Mouse (Mus musculus): Measurements from ENCODE around the gene Inpp5e. TPM values are rescaled to one million over a fixed set of nuclear protein-coding genes. Genes with fewer than 3 reads are reported as not detected.
"Not testable (repeated sequence)": the region's sequence is repeated elsewhere in the genome, so short reads cannot be mapped to it uniquely, and the experiment has no call there.

Gene Inpp5e
- polyA plus RNA-seq, 1 experiment from 2014 or later: 15.5 TPM

DNA sequence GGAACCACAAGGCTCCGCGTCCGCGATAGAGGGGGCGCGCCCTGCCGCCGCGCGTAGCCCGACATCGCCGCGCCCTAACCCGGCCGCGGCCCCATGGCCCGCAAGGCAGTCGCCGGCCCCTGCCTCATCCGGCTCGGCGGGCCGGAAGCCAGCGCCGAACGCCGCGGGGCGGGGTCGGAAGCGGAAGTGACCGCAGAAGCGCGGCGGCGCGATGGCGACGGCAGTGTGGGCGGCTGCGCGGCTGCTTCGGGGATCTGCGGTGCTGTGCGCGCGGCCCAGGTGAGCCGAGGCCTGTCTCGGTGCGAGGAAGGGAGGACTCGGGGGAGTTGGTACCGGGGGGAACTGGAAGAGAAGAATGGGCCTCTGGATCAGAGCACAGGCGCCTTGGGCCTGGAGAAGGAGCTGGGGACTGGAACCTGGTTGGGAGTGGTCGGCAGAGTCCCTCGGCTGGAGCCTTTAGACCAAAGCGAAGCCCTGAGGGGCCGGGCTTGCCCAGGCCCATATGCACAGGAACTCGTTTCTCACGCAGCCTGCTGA, 19.8 kb downstream of the Inpp5e start, which contains the start of the genes Entr1 and Pmpca:
Gene Entr1, minus strand, starts transcription at position 163 of the 537 bp plus-strand sequence.
Gene Pmpca, plus strand, starts transcription at position 186 of the 537 bp plus-strand sequence.
- peak; percentile 52; the same call in 1 of the 2 replicates for ATAC-seq (ENCODE audit: extremely low read depth, insufficient number of reproducible peaks, low FRiP score, low TSS enrichment)
- Histone ChIP-seq H3K4me1 (peaks cover 22% of the 10 kb centered on the region), H3K27me3 (replicated peaks) (no peaks in the 10 kb centered on the region), H3K9me3 (no peaks in the 10 kb centered on the region), H3K36me3 (peaks cover 72% of the 10 kb centered on the region), H3K9ac (peak within 1 kb of the TSS; percentile 86), H3K4me2 (peak within 1 kb of the TSS; percentile 87), H3K4me3 (peak within 1 kb of the TSS; percentile 86), H3K27ac (replicated peaks) (peak within 1 kb of the TSS; percentile 34)
- under 1% methylated on average over 57 of the region's 60 CpGs for WGBS

DNA sequence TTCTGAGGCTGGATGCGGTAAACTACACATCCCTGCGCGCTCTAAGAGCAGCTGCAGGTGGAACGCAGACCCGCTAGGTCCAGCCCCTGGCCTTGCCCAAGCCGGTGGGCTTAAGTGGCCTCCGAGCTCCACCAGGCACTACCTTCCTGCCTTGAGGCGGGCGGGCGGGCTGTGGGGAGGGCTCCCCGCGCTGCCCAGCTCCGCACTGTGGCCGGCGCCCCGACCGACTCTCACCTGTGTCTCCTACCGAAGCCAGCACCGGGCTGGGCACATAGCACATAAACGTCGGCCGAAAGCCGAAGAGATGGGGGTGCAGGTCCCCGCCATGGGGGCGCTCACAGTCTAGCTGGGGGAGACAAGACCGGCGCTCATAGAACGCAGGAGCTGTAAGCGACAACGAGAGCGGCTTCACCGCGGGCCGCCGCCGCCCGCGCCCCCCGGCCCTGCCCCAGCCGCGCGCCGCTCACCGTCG, 20.3 kb downstream of the Inpp5e start:
- Histone ChIP-seq H3K9me3 (no peaks in the 10 kb centered on the region), H3K4me1 (peaks cover 22% of the 10 kb centered on the region), H3K27me3 (replicated peaks) (no peaks in the 10 kb centered on the region), H3K4me3 (peak overlapping the region; percentile 86), H3K27ac (replicated peaks) (peak overlapping the region; percentile 34), H3K4me2 (peak overlapping the region; percentile 87), H3K9ac (peak overlapping the region; percentile 86), H3K36me3 (peaks cover 72% of the 10 kb centered on the region)
- whole genome bisulfite sequencing: under 1% methylated on average over 45 of the region's 45 CpGs
- ATAC-seq (ENCODE audit: extremely low read depth, insufficient number of reproducible peaks, low FRiP score, low TSS enrichment): no peak

DNA sequence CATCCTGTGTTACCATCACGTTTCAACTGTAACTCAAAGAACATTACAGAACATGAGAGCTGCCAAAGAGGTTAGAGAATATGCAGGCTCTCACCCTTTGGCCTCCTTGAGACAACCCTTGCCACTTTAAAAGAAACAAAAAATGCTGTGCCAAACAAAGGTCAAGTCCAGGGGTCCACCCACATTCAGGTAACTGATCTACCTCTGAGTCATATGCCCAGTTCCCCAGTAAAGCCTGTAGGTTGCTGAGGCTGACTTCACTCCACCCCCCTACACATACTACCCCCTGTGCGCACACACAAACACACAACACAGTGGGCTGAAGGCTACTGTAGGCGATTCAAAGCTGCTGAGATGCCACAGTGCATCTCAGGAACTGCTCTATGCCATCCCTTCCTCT, 21.3 kb downstream of the Inpp5e start:
- H3K4me3 ChIP-seq: peak overlapping the region; percentile 86
- no peak for ATAC-seq (ENCODE audit: extremely low read depth, insufficient number of reproducible peaks, low FRiP score, low TSS enrichment)
- peaks cover 72% of the 10 kb centered on the region for H3K36me3 ChIP-seq
- 84% methylated on average over 3 of the region's 3 CpGs for WGBS
- peak overlapping the region; percentile 87 for H3K4me2 ChIP-seq
- peak overlapping the region; percentile 86 for H3K9ac ChIP-seq
- H3K27me3 ChIP-seq (replicated peaks): no peaks in the 10 kb centered on the region
- H3K4me1 ChIP-seq: peaks cover 22% of the 10 kb centered on the region
- no peak overlapping the region for H3K27ac ChIP-seq (replicated peaks)
- H3K9me3 ChIP-seq: no peaks in the 10 kb centered on the region

DNA sequence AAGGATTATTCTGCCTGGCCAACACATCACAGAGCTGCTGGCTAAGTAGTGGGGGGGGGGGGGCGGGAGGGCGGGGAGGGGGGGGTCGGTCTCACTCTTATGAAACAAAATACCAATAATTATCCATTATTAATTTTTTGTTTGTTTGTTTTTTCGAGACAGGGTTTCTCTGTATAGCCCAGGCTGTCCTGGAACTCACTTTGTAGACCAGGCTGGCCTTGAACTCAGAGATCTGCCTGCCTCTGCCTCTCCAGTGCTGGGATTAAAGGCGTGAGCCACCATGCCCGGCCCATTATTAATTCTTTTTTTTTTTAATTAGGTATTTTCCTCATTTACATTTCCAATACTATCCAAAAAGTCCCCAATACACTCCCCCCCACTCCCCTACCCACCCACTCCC, 28.1 kb downstream of the Inpp5e start:
- peak overlapping the region; percentile 91 for H3K9ac ChIP-seq
- not testable (repeated sequence) for H3K27ac ChIP-seq (replicated peaks); H3K27me3 ChIP-seq (replicated peaks); ATAC-seq (ENCODE audit: extremely low read depth, insufficient number of reproducible peaks, low FRiP score, low TSS enrichment); H3K9me3 ChIP-seq
- H3K4me3 ChIP-seq: peak overlapping the region; percentile 78
- peaks cover 71% of the 10 kb centered on the region for H3K36me3 ChIP-seq
- H3K4me2 ChIP-seq: peak overlapping the region; percentile 92
- peaks cover 11% of the 10 kb centered on the region for H3K4me1 ChIP-seq
- WGBS: 24% methylated on average over 6 of the region's 6 CpGs

DNA sequence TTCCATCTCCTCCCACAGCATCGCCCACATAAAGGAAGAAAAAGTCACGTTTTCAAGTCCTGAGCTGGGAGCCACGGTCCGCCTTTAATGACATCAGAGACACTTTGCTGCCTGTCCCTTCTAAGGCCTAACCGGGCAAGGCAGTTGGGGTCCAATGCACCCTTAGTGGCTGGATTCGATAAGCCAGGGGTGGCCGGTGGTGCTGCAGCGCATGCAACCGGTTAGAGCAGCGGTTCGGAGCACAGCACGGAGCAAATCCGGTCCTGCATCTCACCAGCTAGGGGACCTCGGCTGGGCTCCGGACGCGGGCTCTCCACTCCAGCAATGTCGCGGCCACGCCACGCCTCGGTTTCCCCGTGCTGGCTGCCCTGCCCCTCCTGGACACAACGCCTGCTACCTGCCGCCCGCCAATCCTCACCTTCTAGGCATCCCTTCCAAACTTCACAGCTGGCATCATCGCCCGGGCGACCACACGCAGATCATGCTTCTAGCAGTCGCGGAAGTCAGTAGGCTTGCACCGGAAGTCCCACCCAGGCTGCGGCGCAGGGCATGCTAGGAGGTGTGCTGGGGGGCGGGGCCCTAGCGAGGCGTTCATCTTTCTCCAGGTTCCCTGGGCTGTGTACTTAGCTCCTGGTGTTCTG, 28.8 kb downstream of the Inpp5e start, which contains the start of gene Snapc4:
Gene Snapc4, minus strand, starts transcription at position 523 of the 641 bp plus-strand sequence.
- H3K4me2 ChIP-seq: peak within 1 kb of the TSS; percentile 92
- under 1% methylated on average over 38 of the region's 38 CpGs for WGBS
- H3K4me1 ChIP-seq: peaks cover 11% of the 10 kb centered on the region
- H3K36me3 ChIP-seq: peaks cover 71% of the 10 kb centered on the region
- H3K27me3 ChIP-seq (replicated peaks): no peaks in the 10 kb centered on the region
- peak within 1 kb of the TSS; percentile 78 for H3K4me3 ChIP-seq
- ATAC-seq (ENCODE audit: extremely low read depth, insufficient number of reproducible peaks, low FRiP score, low TSS enrichment): peak; percentile 79
- peak within 1 kb of the TSS; percentile 91 for H3K9ac ChIP-seq
- H3K27ac ChIP-seq (replicated peaks): peak within 1 kb of the TSS; percentile 34
- H3K9me3 ChIP-seq: no peaks in the 10 kb centered on the region

DNA sequence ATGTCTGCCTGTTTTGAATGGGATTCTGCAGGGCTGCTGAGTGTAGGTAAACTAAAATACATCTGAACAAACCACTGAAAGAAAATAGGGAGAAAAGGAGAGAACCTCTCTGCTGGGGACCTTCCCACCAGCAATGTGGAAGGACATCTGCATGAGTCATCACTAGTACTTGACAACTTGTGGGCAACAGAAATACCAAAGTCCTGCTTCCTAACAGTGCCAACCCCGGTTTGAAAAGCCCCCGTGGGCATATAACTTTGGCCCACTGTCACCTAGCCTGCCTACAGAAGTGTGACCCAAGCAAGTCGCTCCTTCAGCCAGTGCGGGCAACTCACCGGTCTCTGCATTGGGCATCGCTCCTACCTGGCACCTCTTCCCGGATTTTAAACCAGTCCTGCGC, 36.6 kb downstream of the Inpp5e start:
- Histone ChIP-seq H3K4me2 (no peak overlapping the region), H3K36me3 (peaks cover 100% of the 10 kb centered on the region), H3K9me3 (no peaks in the 10 kb centered on the region), H3K27me3 (replicated peaks) (no peaks in the 10 kb centered on the region), H3K4me3 (no peak overlapping the region), H3K9ac (no peak overlapping the region), H3K27ac (replicated peaks) (no peak overlapping the region), H3K4me1 (no peaks in the 10 kb centered on the region)
- ATAC-seq (ENCODE audit: extremely low read depth, insufficient number of reproducible peaks, low FRiP score, low TSS enrichment): no peak
- WGBS: 91% methylated on average over 8 of the region's 8 CpGs

DNA sequence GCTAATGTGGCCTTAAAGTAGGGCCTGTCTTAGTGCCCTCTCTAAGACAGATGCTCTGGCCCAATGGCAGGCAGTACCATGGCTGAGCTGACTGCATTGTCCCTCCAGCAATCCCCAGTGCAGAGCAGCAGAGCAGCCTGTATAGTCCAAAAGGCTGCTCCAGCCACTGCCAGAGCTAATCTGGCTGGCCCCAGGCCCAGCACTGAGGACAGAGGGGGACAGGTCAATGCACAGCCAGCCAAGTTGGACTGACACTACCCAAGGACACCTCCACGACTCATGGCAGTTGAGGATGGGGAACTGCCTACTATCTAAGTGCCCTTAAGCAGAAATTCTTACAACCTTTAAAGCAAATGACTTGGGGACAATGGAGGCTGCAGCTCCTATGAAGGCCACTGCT, 40.4 kb downstream of the Inpp5e start:
- H3K27ac ChIP-seq (replicated peaks): no peak overlapping the region

DNA sequence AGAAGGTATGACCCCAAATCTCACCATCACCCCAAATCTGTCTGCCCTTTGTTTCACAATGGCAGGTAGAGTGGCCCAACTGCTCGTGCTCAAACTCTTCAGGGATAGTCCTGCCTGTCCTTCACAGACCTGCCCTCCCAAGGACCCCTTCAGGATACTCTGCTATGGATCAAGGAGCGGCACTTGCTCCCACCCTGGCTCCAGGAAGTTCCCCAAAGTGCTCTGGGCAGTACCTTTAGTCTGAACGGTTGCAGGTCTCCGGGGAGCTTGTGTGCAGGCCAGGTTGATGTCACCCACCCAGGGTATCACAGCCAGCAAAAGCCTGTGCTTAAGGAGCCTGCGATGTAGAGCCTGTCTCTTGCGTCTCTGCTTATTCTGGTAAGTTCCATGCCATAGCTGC, 41.1 kb downstream of the Inpp5e start:
- 86% methylated on average over 6 of the region's 6 CpGs for WGBS
- H3K4me1 ChIP-seq: peaks cover 17% of the 10 kb centered on the region
- H3K9ac ChIP-seq: no peak overlapping the region
- ATAC-seq (ENCODE audit: extremely low read depth, insufficient number of reproducible peaks, low FRiP score, low TSS enrichment): no peak
- H3K4me3 ChIP-seq: no peak overlapping the region
- no peaks in the 10 kb centered on the region for H3K9me3 ChIP-seq
- H3K27ac ChIP-seq (replicated peaks): no peak overlapping the region
- no peak overlapping the region for H3K4me2 ChIP-seq
- no peaks in the 10 kb centered on the region for H3K27me3 ChIP-seq (replicated peaks)
- peaks cover 99% of the 10 kb centered on the region for H3K36me3 ChIP-seq

More for the DNA sequence above, 40.4 kb downstream of the Inpp5e start:
- Histone ChIP-seq H3K27me3 (replicated peaks) (no peaks in the 10 kb centered on the region), H3K36me3 (peaks cover 99% of the 10 kb centered on the region), H3K9me3 (no peaks in the 10 kb centered on the region), H3K4me3 (no peak overlapping the region), H3K4me2 (no peak overlapping the region), H3K4me1 (peaks cover 17% of the 10 kb centered on the region), H3K9ac (no peak overlapping the region)
- WGBS: 73% methylated on average over 1 of the region's 1 CpGs
- no peak for ATAC-seq (ENCODE audit: extremely low read depth, insufficient number of reproducible peaks, low FRiP score, low TSS enrichment)

DNA sequence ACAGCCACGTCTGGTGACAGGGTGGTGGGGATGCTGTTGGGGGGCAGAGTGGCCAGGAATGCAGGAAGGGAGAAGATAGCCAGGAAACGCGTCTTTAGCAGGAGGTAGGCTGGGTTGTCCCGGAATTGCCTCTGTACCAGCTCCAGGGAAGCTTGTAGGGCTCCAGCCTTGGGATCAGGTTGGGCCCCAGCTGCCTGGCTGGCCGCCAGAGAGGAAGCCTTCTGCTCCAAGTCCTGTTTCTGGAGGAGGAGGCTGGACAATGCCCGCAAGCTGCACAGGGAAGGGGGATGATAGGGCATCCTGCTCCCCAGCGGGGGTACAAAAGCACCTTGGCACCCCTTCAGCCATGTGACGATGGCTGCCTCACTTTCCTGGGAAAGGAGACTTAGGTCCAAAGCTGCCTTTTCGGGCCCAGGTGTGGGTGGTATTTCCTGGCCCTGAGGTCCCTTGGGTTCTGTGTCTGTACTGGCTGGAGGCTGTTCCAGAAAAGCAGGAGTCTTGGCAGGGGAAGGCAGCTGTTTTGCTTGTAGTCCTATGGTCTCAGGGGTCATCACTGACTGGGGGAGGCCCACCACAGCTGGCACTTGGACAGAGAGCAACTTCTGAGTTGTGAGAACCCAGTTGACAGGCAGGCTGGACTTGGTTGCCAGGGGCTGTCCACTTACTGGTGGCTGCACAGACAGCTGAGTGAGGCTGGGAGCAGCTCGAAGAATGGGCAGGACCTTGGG, 44.1 kb downstream of the Inpp5e start:
- 53% methylated on average over 10 of the region's 10 CpGs for WGBS
- H3K4me1 ChIP-seq: peaks cover 17% of the 10 kb centered on the region
- peak overlapping the region; percentile 40 for H3K9ac ChIP-seq
- no peak overlapping the region for H3K4me3 ChIP-seq
- peak overlapping the region; percentile 54 for H3K27ac ChIP-seq (replicated peaks)
- no peak for ATAC-seq (ENCODE audit: extremely low read depth, insufficient number of reproducible peaks, low FRiP score, low TSS enrichment)
- no peaks in the 10 kb centered on the region for H3K9me3 ChIP-seq
- H3K36me3 ChIP-seq: peaks cover 78% of the 10 kb centered on the region
- H3K4me2 ChIP-seq: no peak overlapping the region
- H3K27me3 ChIP-seq (replicated peaks): no peaks in the 10 kb centered on the region

DNA sequence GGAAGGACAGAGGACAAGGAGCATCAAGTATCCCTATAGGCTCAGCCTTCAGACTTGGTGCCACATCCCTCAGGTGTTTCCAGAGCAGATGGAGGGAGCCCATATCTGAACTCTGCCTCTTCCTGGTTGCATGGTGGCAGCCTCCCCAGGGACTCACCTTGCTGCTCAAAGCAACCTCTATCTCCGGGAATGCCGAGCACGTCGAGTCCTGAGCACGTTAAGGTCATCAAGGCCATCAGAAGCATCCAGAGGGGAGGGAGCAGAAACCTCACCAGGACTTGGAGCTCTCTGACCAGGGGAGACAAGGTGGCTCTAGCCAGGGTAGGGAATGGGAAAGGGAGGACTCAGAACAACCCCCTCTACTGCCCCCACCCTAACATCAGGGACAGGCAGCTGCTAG, 45.5 kb downstream of the Inpp5e start:
- peaks cover 64% of the 10 kb centered on the region for H3K36me3 ChIP-seq
- H3K9me3 ChIP-seq: no peaks in the 10 kb centered on the region
- H3K27ac ChIP-seq (replicated peaks): no peak overlapping the region
- no peak overlapping the region for H3K4me2 ChIP-seq
- 53% methylated on average over 5 of the region's 5 CpGs for WGBS
- ATAC-seq (ENCODE audit: extremely low read depth, insufficient number of reproducible peaks, low FRiP score, low TSS enrichment): no peak
- H3K9ac ChIP-seq: no peak overlapping the region
- no peaks in the 10 kb centered on the region for H3K27me3 ChIP-seq (replicated peaks)
- H3K4me3 ChIP-seq: no peak overlapping the region
- H3K4me1 ChIP-seq: peaks cover 17% of the 10 kb centered on the region

DNA sequence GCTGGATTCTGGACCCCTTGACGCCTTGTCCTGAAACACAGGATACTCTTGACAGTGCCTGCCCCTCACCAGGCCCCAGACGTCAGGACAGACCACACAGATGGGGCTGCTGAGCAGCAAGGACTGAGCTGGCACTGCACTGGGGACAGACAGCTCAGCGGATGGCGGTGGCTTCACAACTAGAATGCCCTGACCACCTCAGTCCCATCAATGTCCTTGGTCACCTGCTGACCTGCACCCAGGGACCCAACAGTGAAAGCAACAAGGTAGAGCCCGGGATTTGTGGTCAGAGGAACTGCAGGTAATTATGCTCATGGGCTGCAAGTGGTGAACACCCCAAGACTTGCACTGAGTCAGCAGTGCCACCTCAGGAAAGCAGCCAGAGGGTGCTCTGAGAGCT, 46.0 kb downstream of the Inpp5e start:
- WGBS: 81% methylated on average over 5 of the region's 5 CpGs
- Histone ChIP-seq H3K9ac (no peak overlapping the region), H3K4me2 (no peak overlapping the region), H3K27me3 (replicated peaks) (no peaks in the 10 kb centered on the region), H3K4me1 (peaks cover 17% of the 10 kb centered on the region), H3K27ac (replicated peaks) (no peak overlapping the region), H3K36me3 (peaks cover 59% of the 10 kb centered on the region), H3K9me3 (no peaks in the 10 kb centered on the region), H3K4me3 (no peak overlapping the region)
- ATAC-seq (ENCODE audit: extremely low read depth, insufficient number of reproducible peaks, low FRiP score, low TSS enrichment): no peak
